16 mouse cellular contexts compared by ENCODE assay signal in the genomic region with DNA sequence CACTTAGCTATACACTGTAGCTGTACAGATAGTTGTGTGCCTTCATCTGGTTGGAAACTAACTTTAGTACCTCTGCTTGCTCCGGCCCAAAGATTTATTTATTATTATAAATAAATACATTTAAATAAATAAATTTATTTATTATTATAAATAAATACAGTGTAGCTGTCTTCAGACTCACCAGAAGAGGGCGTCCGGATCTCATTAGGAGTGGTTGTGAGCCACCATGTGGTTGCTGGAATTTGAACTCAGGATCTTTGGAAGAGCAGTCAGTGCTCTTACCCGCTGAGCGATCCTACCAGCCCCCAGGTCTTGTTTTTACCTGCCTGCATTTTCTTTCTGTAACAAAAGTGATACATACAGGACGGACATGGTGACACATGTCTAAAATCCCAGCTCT. TPM values are rescaled to one million over a fixed set of nuclear protein-coding genes. Genes with fewer than 3 reads are reported as not detected.
DNase-seq lines count a peak whose midpoint lies in the region; ATAC-seq and TF ChIP-seq lines count a peak whose summit lies in the region.
"Had no signal": no experiment of that assay in that cellular context is flagged by ENCODE, and none has a peak within 500 bp of the region (broad histone marks: within the 10 kb centered on the region; RNA-seq: fewer than 3 reads in every experiment).

No protein-coding gene starts in this region.

- H3K27me3 ChIP-seq in cerebellum, adult 2 months (ENCODE audit: control insufficient read depth, insufficient read depth, low read length): no peaks in the 10 kb centered on the region
- peaks cover 29% of the 10 kb centered on the region for H3K27me3 ChIP-seq in neural tube, embryonic 15.5 days (replicated peaks)
- H3K27me3 ChIP-seq: embryonic facial prominence, embryonic 15.5 days had no signal

- no peak overlapping the region for H3K4me2 ChIP-seq in neural tube, embryonic 15.5 days
- H3K4me2 ChIP-seq: embryonic facial prominence, embryonic 15.5 days; forebrain, embryonic 15.5 days; hindbrain, embryonic 14.5 days; limb, embryonic 12.5 days had no signal

- no peak for ATAC-seq in neural tube, embryonic 15.5 days (ENCODE audit: low FRiP score)
- ATAC-seq: forebrain, embryonic 15.5 days had no signal

- no peaks in the 10 kb centered on the region for H3K36me3 ChIP-seq in neural tube, embryonic 15.5 days
- H3K36me3 ChIP-seq: embryonic facial prominence, embryonic 15.5 days; forebrain, embryonic 15.5 days; limb, embryonic 12.5 days had no signal

- intact Hi-C loops in left cerebral cortex, postnatal 10 days (cut with DNase I): no loop called here

- peaks cover 5% of the 10 kb centered on the region for H3K4me1 ChIP-seq in cerebellum, adult 2 months (ENCODE audit: control insufficient read depth, insufficient read depth, low read length)
- H3K4me1 ChIP-seq in neural tube, embryonic 15.5 days: peaks cover 32% of the 10 kb centered on the region

- H3K9me3 ChIP-seq in neural tube, embryonic 15.5 days (replicated peaks): no peaks in the 10 kb centered on the region
- H3K9me3 ChIP-seq: embryonic facial prominence, embryonic 15.5 days; forebrain, embryonic 15.5 days; limb, embryonic 12.5 days had no signal

- H3K4me3 ChIP-seq in cerebellum, adult 2 months (replicated peaks; ENCODE audit: insufficient read depth, low read depth, low read length): no peak overlapping the region
- H3K4me3 ChIP-seq in layer of hippocampus, adult 2 months: no peak overlapping the region
- H3K4me3 ChIP-seq in neural tube, embryonic 15.5 days (replicated peaks): no peak overlapping the region
- H3K4me3 ChIP-seq: embryonic facial prominence, embryonic 15.5 days; forebrain, embryonic 15.5 days; limb, embryonic 12.5 days had no signal

- no peak for DNase-seq in cerebellum, adult 2 months
- DNase-seq in cerebellum, postnatal 14 days: no peak
- DNase-seq in layer of hippocampus, adult 2 months (ENCODE audit: low spot score in 2 of 2): no peak
- DNase-seq in layer of hippocampus, adult 11-12 months (ENCODE audit: low spot score): no peak
- peak; percentile 30 for DNase-seq in thymus, postnatal 14 days
- no peak for DNase-seq in thymus, postnatal 10 days (ENCODE audit: low spot score in 2 of 2)
- DNase-seq in left cerebral cortex, postnatal 10 days (ENCODE audit: extremely low spot score in 1 of 2, low spot score in 2 of 2): no peak
- DNase-seq: adrenal gland, postnatal 14 days; gastrocnemius, postnatal 10 days; lung, postnatal 4 days; right cerebral cortex, postnatal 4 days had no signal

- WGBS in cerebellum, adult 2 months: 81% methylated on average over 6 of the region's 6 CpGs
- 85% methylated on average over 6 of the region's 6 CpGs for WGBS in neural tube, embryonic 15.5 days

- no peak for TF ChIP-seq POLR2A in cerebellum, adult 2 months (IDR thresholded peaks at IDR 0.05; ENCODE audit: borderline replicate concordance, insufficient read depth, low read length)

- H3K9ac ChIP-seq in neural tube, embryonic 15.5 days (replicated peaks): no peak overlapping the region
- H3K9ac ChIP-seq: embryonic facial prominence, embryonic 15.5 days; forebrain, embryonic 15.5 days; hindbrain, embryonic 14.5 days; limb, embryonic 12.5 days had no signal

- peak; percentile 10; the same call in 1 of the 2 replicates for TF ChIP-seq CTCF in cerebellum, adult 2 months (IDR thresholded peaks at IDR 0.05; ENCODE audit: borderline replicate concordance, insufficient read depth, low read depth, low read length)
- TF ChIP-seq CTCF in layer of hippocampus, adult 2 months (conservative IDR thresholded peaks at IDR 0.05): peak; percentile 73

- no peak overlapping the region for H3K27ac ChIP-seq in cerebellum, adult 2 months (ENCODE audit: insufficient read depth, low read length)
- H3K27ac ChIP-seq in layer of hippocampus, adult 2 months: no peak overlapping the region
- H3K27ac ChIP-seq in neural tube, embryonic 15.5 days (replicated peaks): no peak overlapping the region
- H3K27ac ChIP-seq: embryonic facial prominence, embryonic 15.5 days; forebrain, embryonic 15.5 days; hindbrain, embryonic 14.5 days; limb, embryonic 12.5 days had no signal

RNA-seq across cellular contexts. Expression of a gene that starts 2.5 kb away (rescaled TPM):
- 14.5 and 14.7 TPM in 2 replicates for polyA plus RNA-seq in cerebellum, adult 2 months (2012; rRNA removed)
- 10 to 100 TPM; 19.4 to 23.2 TPM for total RNA-seq in layer of hippocampus, adult 2 months (2021)
- 5.7 and 7.8 TPM in 2 replicates for polyA plus RNA-seq in neural tube, embryonic 15.5 days (2015; fragmentation: Nextera tagmentation; extraction: Ambion mirVana)
- total RNA-seq in left cerebral cortex, postnatal 10 days (2021): 10 to 100 TPM; 10.2 to 11.2 TPM

RNA-seq across cellular contexts. Expression of a gene that starts 10.1 kb away (rescaled TPM):
- polyA plus RNA-seq in cerebellum, adult 2 months (2012; rRNA removed): 7.3 and 8.3 TPM in 2 replicates
- total RNA-seq in layer of hippocampus, adult 2 months (2021): 10 to 100 TPM; 10.5 to 10.8 TPM
- polyA plus RNA-seq in neural tube, embryonic 15.5 days (2015; fragmentation: Nextera tagmentation; extraction: Ambion mirVana): 21.3 TPM in 2 replicates
- 10 to 100 TPM; 14.5 to 16.9 TPM for total RNA-seq in left cerebral cortex, postnatal 10 days (2021)

RNA-seq across cellular contexts. Expression of a gene that starts 17.3 kb away (rescaled TPM):
- polyA plus RNA-seq in cerebellum, adult 2 months (2012; rRNA removed): 42.7 and 43.3 TPM in 2 replicates
- 10 to 100 TPM; 26.8 to 29.7 TPM for total RNA-seq in layer of hippocampus, adult 2 months (2021)
- 37.8 and 38.3 TPM in 2 replicates for polyA plus RNA-seq in neural tube, embryonic 15.5 days (2015; fragmentation: Nextera tagmentation; extraction: Ambion mirVana)
- total RNA-seq in left cerebral cortex, postnatal 10 days (2021): 10 to 100 TPM; 18.8 to 21.2 TPM

RNA-seq across cellular contexts. Expression of a gene that starts 21.3 kb away (rescaled TPM):
- 20.1 and 24.3 TPM in 2 replicates for polyA plus RNA-seq in cerebellum, adult 2 months (2012; rRNA removed)
- total RNA-seq in layer of hippocampus, adult 2 months (2021): 10 to 100 TPM; 12.7 to 16.9 TPM
- polyA plus RNA-seq in neural tube, embryonic 15.5 days (2015; fragmentation: Nextera tagmentation; extraction: Ambion mirVana): 15.9 and 16.4 TPM in 2 replicates
- total RNA-seq in left cerebral cortex, postnatal 10 days (2021): 10 to 100 TPM; 11.9 to 14.7 TPM

RNA-seq across cellular contexts. Expression of a gene that starts 32.2 kb away (rescaled TPM):
- polyA plus RNA-seq in cerebellum, adult 2 months (2012; rRNA removed): 0.10 and 0.27 TPM in 2 replicates
- total RNA-seq in layer of hippocampus, adult 2 months (2021): under 1 TPM; 0.69 to 0.76 TPM
- 2.1 and 2.2 TPM in 2 replicates for polyA plus RNA-seq in neural tube, embryonic 15.5 days (2015; fragmentation: Nextera tagmentation; extraction: Ambion mirVana)
- under 1 TPM; 0.43 to 0.54 TPM for total RNA-seq in left cerebral cortex, postnatal 10 days (2021)
- total RNA-seq: adrenal gland, postnatal 14 days had no signal
